Mouse (Mus musculus) kidney, adult 8-10 months (tissue): Measurements from ENCODE around the gene Mcfd2.

Experiments
- DNase-seq, 2 experiments: peaks; one replicate each; pipeline ENCODE4 v3.0.0; 2022

Gene Mcfd2

GRCm38 (mm10) chr17:87235019-87235418 is 30.7 kb downstream of the Mcfd2 start:
- no peak for DNase-seq

DNA sequence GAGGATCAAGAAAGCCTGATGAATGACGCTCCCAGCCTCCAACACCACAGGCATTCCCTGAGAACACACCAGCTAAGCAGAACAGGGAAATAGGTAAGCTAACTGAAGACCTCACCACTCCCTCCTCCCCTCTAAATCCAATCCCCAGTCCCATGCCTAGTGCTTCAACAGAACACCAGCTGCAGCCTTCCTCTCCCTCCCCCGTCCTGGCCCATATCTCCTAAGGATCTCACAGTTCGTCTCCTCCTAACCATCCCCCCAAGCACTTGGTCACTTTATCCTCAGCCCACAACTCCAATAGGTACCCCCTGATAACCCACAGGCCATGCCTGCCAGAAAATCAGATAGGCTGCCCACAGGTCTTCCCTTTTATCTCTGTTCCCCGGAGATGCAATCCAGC is 37.9 kb downstream of the Mcfd2 start:
- DNase-seq = no peak

DNA sequence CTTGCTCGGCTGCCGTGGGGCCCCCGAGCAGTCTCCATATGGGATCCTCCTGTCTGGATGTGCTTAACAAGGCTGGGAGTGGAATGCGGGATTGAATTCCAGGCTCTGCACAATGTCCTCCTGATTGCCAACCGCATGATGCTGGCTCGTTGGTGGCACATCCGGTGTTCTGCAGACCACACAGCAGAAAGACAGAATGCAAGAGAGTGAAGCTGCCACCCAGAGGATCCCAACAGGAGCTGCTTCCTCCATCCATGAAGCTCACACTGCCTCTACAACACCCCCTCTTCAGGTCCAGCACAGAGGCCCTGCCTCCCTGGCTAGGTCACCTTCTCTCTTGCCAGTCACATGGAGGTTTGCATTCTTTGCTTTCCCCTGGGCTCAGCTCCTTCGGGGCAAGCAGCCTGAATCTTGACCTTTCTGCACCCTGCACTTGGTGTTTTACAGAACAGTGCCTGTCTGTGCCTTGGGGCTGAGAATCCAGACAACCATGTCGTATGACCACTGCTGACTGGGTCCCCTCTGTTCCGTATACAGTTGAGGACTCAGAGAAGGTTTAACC is 39.6 kb downstream of the Mcfd2 start:
- peak; percentile 47 to 75 for DNase-seq

DNA sequence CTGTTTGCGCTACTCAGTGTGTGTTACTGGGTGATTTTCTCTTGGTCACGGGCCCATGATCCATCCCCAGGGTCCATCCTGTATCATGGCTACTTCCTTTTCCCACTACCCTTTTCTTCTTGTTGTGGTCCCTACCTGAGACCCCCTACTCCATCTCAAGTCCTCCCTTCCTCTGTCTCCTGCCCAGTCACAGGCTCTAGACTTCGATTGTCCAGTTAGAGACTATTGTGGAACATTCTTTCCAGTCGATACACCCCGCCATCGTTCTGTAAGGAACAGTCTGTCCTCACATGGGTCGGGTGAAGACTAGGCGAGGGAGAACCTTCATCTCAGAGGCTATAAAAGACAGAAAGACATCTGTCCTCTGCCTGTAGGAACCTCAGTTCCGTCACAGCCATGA is 40.4 kb downstream of the Mcfd2 start:
- DNase-seq = no peak

DNA sequence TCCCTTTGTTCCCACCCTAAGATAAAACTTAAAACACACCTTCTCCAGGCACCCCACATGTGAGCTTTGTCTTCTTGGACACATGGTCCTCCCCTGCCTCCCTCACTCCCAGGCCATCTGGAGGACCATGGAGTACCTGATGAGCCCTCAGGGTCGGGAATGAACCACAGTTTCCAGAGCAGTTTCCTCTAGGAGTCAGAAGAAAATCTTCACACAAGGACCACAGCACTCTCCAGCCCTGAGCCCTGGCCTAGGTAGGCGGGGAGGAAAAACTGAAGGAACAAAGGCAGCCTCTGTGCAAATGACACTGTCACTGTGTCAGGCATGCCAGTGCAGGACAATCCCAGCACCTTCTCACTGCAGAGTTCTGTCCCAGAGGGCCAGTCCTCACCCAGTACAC is 41.3 kb downstream of the Mcfd2 start:
- DNase-seq = no peak

DNA sequence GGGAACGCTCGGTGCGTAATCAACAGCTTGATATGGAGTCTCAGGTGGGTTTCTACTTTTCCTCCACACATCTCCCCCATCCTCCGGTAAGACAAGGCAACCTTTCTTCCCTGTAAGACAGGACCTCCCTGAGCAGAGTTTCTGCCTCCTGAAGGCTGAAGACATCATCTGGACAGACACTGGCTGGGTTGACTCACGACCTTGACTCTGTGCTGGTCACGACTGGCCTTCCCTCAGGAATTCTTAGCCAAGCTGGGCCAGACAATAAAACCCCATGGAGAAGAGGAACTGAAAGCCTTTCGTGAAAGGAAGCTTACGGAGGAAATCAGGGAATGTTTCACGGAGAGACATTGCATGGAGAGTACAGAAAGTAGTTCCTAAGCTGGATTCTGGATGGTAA is 46.3 kb downstream of the Mcfd2 start:
- no peak for DNase-seq

DNA sequence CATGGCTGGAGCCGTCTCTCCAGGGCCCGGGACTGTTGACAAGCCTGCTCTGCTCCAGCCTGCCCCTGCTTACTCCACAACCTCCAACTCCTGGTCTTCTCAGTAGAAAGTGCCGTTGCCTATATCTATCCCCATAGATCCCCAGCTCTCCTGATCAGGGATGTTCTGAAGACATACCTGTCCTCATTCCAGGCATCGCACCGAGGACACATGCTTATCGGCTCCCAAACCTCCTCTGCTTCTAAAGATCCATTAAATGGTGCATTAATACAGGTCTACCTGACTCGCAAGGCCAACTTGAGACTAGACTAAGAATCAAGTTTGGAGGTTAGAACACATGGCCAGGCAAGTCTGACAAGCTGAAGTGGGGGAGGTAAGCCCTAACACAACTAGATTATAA is 51.2 kb downstream of the Mcfd2 start:
- no peak for DNase-seq

- DNase-seq = no peak
Observed at GRCm38 (mm10) chr17:87210525-87210924, 55.2 kb downstream of the Mcfd2 start.

GRCm38 (mm10) chr17:87206885-87207284 is 58.9 kb downstream of the Mcfd2 start:
- no peak for DNase-seq
